Mouse (Mus musculus): ENCODE data around the gene Lrig1.

Lrig1 gene

DNA sequence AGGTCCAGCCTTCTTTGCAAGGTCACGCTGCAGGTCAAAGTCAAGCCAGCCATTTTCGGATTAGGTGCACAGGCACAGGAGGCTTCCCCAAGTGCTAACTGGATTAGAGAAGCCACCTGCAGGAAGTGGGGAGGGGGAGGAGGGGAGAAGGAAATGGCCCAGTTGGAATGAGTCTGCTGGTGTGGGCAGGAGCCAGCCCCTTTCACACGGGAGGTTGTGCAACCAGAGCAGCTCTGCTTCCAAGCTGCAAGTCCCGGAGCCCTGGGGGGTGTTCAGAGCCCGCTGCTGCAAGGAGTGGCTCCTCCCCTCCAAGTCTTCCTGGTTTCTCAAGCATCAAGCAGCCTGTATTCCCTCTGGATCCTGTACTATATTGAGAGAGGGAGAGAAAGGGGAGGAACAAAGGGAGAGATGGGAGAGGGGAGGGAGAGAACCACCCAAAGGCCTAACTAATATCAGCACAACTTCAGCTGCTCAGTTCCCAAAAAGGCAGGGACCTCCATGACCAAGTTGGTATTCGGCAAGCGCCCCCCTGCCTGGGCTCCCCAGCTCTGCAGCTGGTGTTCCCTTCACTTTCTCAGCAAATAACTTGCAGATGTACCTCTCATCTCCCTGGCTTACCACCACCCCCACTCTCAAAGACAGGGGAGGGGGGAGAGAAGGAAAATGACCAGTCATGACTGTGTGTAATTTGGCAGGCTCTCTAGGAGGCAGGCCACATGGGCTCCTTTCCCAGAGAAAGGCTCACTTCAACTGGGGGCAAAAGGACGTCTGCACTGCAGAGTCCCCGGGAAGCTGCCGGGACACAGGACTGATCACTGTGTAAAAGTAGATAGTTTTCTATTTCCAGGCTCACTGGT lies 52.2 kb downstream of the Lrig1 start:
- in situ Hi-C loops (cut with MboI), result no loop called here

DNA sequence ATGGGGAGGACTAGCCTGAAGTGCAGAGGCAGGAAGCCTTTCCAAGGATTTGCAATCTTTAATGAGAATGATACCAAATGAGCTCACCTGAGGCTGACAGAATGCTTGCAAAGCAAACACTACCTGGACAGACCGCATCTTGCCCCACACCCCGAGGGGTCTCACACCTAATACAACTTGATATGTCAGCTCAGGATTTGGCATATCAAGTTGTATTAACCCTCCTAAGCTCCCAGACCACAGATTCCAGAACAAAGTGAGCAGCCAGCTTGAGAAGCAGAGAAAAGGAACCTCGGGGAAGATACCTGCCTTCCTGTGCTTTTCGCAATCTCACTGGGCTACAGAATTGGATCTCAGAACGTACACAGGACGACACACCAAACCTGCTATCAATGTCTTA lies 53.1 kb downstream of the Lrig1 start:
- in situ Hi-C loops (cut with MboI), result no loop called here

DNA sequence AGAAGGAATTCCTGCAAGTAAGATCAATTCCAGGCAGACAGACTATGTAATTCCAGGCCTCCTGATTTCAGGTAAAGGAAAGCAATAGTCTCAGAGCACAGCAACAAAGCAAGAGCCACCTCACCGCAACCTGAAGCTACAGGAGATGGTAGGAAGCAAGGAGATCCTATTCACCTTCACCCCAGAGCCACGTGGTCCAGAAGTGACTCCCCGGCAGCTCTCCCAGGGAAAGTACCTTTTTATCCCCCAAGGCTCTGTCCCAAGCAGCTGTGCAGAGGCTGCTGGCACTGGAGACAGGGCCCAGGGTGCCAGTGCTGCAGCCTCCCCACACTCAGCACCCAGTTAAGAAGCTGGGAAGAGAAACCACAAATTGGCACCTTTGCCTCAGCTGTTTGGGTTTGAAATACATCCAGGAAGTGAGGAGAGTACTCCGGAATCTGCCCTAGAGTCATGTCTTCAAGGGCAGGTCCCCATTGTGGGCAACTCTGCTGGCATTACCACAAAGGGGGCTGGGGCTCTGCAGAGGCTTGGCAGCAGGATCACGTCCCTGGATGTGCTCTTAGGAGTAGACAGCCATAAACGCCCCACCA lies 53.6 kb downstream of the Lrig1 start:
- in situ Hi-C loops (cut with MboI), result no loop called here

GRCm38 (mm10) chr6:94645723-94646122 lies 54.2 kb downstream of the Lrig1 start:
- in situ Hi-C loops (cut with MboI), result no loop called here

DNA sequence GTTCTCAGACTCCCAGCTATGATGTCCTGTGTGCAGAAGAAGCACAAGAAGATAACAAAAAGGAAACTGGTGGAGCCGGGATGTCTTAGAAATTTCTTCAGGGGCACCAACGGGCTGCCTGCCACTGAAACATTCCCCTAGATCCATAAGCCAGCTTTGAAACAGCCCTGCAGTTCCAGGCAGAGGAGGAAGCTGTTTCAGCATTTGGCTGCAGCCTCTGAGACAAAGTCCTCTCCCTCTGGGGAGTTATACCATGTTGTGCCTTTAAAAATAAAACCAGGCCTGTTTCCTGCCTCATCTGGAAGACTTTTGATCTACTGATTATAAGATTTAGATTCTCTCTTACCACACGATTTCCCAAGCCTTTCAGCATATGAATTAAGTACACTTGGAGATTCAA lies 55.3 kb downstream of the Lrig1 start:
- in situ Hi-C loops (cut with MboI), result no loop called here

GRCm38 (mm10) chr6:94643989-94644388 lies 56.0 kb downstream of the Lrig1 start:
- in situ Hi-C loops (cut with MboI), result no loop called here

DNA sequence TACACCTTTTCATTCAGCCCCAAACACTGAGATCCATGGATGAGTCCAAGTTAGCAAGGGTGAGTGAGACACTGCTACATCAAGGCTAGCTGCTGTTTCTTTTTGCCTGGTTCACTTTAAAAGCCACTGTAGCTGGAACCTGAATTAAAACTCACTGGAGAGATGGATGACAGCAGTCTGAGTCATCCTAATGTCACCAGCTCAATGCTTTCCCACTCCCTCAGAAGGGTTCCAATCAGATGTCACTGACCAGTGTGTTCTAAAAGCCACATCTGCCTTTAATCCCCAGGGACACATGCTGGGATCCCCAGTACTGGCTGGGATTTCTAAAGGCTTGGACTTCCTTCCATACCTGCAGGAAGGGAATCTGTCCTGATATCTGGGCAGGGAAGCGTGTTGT lies 57.9 kb downstream of the Lrig1 start:
- in situ Hi-C loops (cut with MboI), result no loop called here

GRCm38 (mm10) chr6:94640297-94640696 lies 59.7 kb downstream of the Lrig1 start:
- in situ Hi-C loops (cut with MboI), result no loop called here

GRCm38 (mm10) chr6:94637024-94637434 lies 62.9 kb downstream of the Lrig1 start:
- in situ Hi-C loops (cut with MboI), result no loop called here

GRCm38 (mm10) chr6:94635343-94635742 lies 64.6 kb downstream of the Lrig1 start:
- in situ Hi-C loops (cut with MboI), result no loop called here

DNA sequence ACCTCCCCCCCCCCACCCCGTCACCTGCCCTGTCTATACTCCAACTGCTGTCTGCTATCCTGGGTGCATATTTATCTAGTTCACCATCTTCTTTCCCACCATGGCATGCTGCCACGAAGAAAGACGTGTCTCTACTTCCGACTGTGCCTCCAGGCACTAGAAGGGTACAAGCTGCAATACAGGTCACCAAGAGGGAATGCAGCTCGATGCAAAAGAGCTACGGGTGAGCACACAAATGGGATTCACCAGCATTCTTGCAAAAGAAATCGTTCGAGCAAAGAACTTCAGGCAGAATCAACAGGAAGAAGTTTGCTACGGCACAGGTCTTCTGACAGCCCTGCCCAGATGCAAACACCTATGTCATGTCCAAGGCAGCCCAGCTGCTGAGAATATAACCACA lies 65.2 kb downstream of the Lrig1 start:
- in situ Hi-C loops (cut with MboI), result no loop called here

GRCm38 (mm10) chr6:94634274-94634673 lies 65.7 kb downstream of the Lrig1 start:
- in situ Hi-C loops (cut with MboI), result no loop called here

DNA sequence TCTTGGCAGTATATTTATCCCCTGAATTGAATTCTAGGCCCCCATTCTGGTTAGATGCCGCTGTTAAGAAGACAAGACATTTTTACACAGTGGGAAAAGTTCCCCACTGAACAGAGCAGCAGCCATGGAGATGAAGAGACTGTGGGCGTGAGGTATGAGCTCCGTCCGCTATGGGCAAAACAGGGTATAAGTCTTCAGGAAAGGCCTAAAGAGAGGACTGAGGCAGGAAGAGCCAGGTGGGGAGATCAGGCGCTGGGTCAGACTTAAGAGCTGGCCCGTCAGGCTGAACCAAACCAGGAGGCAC lies 68.2 kb downstream of the Lrig1 start:
- in situ Hi-C loops (cut with MboI), result no loop called here

- in situ Hi-C loops (cut with MboI), result no loop called here
Observed at GRCm38 (mm10) chr6:94631051-94631778, 68.7 kb downstream of the Lrig1 start.

GRCm38 (mm10) chr6:94628787-94629186 lies 71.2 kb downstream of the Lrig1 start:
- in situ Hi-C loops (cut with MboI), result no loop called here

DNA sequence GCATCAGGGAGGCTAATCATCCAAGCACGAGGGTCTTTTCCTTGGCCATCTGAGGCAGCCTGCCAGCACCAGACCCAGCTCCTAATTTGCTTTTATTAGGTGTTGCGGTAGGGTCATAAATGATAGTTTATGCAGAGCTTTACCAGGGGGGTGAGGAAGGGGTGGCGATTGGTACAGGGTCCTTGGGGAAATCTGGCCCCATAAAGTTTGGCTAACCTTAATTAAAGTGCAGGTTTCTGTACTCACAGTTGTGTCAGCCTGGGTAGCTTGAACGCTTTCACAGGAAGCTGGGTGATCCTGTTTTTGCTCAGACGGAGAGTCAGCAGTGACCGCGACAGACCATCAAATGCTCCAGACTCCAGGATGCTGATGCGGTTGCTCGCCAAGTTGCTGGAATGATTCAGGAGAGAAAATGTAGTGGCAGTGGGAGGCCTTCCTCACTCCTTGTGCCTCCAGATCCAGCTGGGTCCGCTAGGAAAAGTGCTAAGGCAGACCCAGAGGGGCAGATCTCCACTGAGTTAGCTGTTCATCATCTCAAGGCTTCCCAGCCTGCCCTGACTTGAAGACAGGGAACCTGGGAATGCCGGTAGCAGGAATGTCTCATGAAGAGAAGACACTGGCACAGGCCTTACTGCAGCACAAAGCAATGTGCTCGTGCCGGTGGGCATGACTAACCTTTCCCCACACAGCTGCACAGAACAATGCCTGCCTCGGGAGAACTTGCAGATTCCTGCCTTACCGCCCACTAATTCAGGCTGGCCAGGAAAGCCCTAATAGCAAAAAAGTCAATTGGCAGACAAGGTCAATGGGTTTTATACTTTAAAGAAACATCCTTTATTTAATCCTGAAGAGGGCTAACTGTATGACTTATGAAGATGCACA lies 72.0 kb downstream of the Lrig1 start:
- in situ Hi-C loops (cut with MboI), result no loop called here

- in situ Hi-C loops (cut with MboI), result no loop called here
Observed at GRCm38 (mm10) chr6:94626807-94627206, 73.2 kb downstream of the Lrig1 start.

DNA sequence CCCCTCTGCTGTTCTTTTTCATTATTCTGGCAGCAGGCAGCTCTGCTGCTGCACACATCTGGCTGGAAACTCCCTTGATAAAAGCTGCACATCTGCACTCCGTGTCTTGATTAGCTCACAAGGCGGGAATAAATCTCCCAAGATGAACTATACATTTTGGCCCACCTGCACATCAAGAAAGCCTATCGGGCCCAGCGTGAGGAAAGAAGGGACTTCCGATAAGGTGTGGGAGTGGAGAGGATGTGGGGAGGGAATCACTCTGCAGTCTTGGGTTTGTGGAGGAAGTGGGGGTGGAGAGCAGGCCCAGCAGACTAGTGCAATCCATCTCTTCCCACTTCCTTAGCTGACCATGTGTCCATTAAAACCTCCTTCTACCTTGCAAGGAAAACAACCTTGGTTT lies 74.1 kb downstream of the Lrig1 start:
- in situ Hi-C loops (cut with MboI), result no loop called here

GRCm38 (mm10) chr6:94624543-94624942 lies 75.4 kb downstream of the Lrig1 start:
- in situ Hi-C loops (cut with MboI), result no loop called here

DNA sequence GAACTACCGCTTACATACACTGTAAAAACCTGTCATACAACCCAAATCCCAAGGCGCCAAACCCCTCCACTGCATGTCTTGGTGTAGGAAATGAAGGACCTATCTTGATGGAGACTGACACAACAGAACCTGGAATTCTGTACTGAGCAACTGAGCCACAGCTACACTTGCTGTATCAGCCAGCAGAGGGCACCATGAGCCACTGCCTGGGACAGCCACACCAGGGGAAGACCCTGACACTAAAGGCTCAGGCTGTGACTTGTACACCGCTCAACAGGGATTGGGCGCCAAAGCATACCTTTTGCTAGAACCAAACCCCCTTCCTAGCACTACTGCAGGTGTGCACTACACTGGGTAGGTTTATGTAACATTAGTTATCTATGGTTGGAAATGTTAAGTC lies 77.0 kb downstream of the Lrig1 start:
- in situ Hi-C loops (cut with MboI), result no loop called here

DNA sequence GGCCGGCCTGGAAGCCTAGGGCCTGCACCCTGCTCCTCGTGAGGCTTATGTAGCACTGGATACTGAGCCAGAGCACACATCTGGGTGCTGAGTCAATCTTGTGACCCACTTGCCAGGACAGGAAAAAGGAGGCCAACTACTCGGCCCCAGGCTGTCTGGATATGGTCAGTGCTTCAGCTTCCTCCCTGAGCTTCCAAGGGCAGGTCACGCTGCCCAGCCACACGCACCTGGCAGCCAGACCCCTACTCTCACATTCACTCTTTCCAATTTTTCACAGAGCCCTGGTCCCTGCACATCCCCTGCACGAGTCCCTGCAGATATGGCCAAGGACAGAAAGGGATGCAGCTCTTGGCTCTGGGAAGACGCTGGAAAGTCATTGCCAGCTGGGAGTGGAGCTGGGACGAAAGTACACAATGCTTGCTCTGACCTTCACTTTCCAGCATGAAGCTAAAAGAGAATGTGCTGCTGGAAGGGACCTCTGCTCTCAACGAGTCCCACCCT lies 79.1 kb downstream of the Lrig1 start:
- in situ Hi-C loops (cut with MboI), result no loop called here

GRCm38 (mm10) chr6:94620287-94620686 lies 79.7 kb downstream of the Lrig1 start:
- in situ Hi-C loops (cut with MboI), result no loop called here
